Mouse (Mus musculus) embryonic facial prominence, embryonic 14.5 days (tissue): ENCODE measurements around the gene Drd4. TPM values are rescaled to one million over a fixed set of nuclear protein-coding genes. Genes with fewer than 3 reads are reported as not detected.

Experiments
- ATAC-seq: fragments of 200-750 bp; cut with Nextera tagmentation; 2 replicates; pipeline ENCODE4 v1.8.0; 2017; ENCODE audit warnings: low read depth, moderate number of reproducible peaks, moderate TSS enrichment
- DNase-seq: peaks from one replicate; pipeline ENCODE4 v3.0.0-alpha.2; 2015; ENCODE audit warnings: low spot score
- H3K27ac ChIP-seq: fragments of 300-500 bp; sonication (generic); replicated peaks from 2 replicates; pipeline ENCODE4 v1.5.1; 2014; ENCODE audit warnings: low read depth, mild to moderate bottlenecking, low read length, moderate library complexity
- H3K27me3 ChIP-seq: fragments of 300-500 bp; sonication (generic); replicated peaks from 2 replicates; pipeline ENCODE4 v1.6.1; 2014; ENCODE audit warnings: low read length; ENCODE audit not compliant: control insufficient read depth, insufficient read depth
- H3K36me3 ChIP-seq: fragments of 300-500 bp; sonication (generic); 2 replicates; pipeline ENCODE4 v1.6.1; 2014; ENCODE audit warnings: low read length, mixed read lengths; ENCODE audit not compliant: control insufficient read depth, insufficient read depth
- H3K4me1 ChIP-seq: fragments of 300-500 bp; sonication (generic); 2 replicates; pipeline ENCODE4 v1.6.1; 2014; ENCODE audit warnings: antibody characterized with exemption, low read length; ENCODE audit not compliant: control insufficient read depth, insufficient read depth
- H3K4me2 ChIP-seq: fragments of 300-500 bp; sonication (generic); 2 replicates; pipeline ENCODE4 v1.6.1; 2014; ENCODE audit warnings: low read depth, mild to moderate bottlenecking, low read length, moderate library complexity, mixed read lengths
- H3K4me3 ChIP-seq: fragments of 300-500 bp; sonication (generic); 2 replicates; pipeline ENCODE4 v1.5.1; 2014; ENCODE audit warnings: low read depth, mild to moderate bottlenecking, low read length
- H3K9ac ChIP-seq: fragments of 300-500 bp; sonication (generic); 2 replicates; pipeline ENCODE4 v1.6.1; 2014; ENCODE audit warnings: low read depth, mild to moderate bottlenecking, low read length, moderate library complexity, mixed read lengths
- H3K9me3 ChIP-seq: fragments of 300-500 bp; sonication (generic); 2 replicates; pipeline ENCODE4 v1.6.1; 2016; ENCODE audit warnings: low read length; ENCODE audit not compliant: control insufficient read depth
- WGBS: fragments of 180-500 bp; shearing (Covaris S2); extraction: QIAGEN DNeasy Blood & Tissue Kit; methylation state at CpG from one replicate; pipeline ENCODE4 v1.1.7; 2014; 5-methylcytosine and 5-hydroxymethylcytosine counted together
- polyA plus RNA-seq: library from polyadenylated mRNA; unstranded; fragments of >200 nt; fragmentation: Nextera tagmentation; extraction: Ambion mirVana; gene quantifications from 2 replicates; pipeline ENCODE4 v1.2.1, GENCODE M21; 2014

The Drd4 gene
- polyA plus RNA-seq, 1 experiment from 2014 or later = 0.81 TPM

DNA sequence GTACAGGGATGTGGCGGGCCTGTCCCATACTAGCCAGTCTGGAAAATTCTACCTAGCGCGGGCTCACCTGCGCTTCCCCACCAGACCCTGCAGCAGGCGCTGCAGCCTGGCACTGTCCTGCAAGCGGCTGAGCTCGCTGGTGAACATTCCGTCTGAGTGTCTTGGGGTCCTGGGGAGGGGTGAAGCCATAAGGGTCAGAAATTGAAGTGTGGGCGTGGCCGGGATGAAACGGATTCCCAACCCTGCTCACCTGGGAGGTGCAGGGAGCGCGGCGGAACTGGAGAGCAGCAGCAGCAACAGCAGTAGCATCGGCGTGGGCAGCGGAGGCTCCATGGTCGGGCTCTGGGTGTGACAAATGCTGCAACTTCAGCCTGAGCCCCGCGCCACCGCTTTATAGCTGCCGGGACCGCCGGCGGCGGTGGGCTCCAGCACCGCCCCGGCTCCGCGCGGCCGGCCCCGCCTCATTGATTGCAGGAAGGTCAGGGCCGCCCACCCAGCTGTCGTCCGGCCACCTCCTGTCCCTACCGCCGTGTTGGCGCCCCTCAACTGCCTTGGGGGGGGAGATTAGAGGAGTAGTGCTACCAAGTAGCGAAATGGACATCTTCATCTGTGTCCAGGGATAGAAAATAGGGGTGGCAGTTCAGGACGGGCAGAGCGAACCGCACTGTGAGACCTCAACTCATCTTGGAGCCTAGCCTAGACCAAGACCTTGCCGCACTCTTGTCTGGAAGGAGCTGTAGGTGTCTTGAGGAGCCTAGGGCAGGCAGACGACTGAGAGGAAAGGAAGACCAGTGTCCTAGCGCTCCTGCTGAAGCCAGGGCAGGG, 12.8 kb upstream of the Drd4 start, which contains the start of gene Sct:
TSS of gene Sct (minus strand) at position 368 of the 825 bp plus-strand sequence.
- no peak within 1 kb of the TSS for H3K27ac ChIP-seq
- peak; percentile 63 for DNase-seq
- peak; percentile 64 for ATAC-seq
- peak within 1 kb of the TSS; percentile 99 for H3K4me2 ChIP-seq
- no peaks in the 10 kb centered on the region for H3K36me3 ChIP-seq
- H3K4me1 ChIP-seq = peaks cover 7% of the 10 kb centered on the region; the same call in 1 of the 2 replicates
- 4% methylated on average over 36 of the region's 46 CpGs for WGBS
- no peaks in the 10 kb centered on the region for H3K9me3 ChIP-seq
- H3K9ac ChIP-seq = peak within 1 kb of the TSS; percentile 60
- H3K27me3 ChIP-seq = peaks cover 9% of the 10 kb centered on the region
- peak within 1 kb of the TSS; percentile 47 for H3K4me3 ChIP-seq

DNA sequence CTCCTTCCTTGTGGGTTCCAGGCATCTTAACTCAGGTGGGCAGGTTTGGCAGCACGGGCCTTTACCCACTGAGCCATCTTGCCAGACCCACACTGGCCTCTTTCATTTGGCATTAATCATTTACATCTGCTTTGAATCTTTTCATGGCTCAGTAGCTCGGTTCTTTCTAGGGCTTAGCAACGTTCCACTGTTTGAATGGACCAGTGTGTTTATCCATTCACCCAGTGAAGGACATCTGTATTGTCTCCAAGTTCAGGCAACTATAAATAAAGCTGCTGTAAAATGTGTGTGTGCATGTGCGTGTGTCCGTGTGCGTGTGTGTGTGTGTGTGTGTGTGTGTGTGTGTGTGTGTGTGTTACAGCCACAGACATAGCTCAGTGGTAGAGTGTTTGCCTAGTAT, 10.4 kb upstream of the Drd4 start:
- Histone ChIP-seq H3K27me3 (peaks cover 9% of the 10 kb centered on the region), H3K27ac (no peak overlapping the region), H3K9ac (no peak overlapping the region), H3K4me2 (no peak overlapping the region), H3K4me3 (no peak overlapping the region), H3K4me1 (peaks cover 7% of the 10 kb centered on the region; the same call in 1 of the 2 replicates), H3K36me3 (no peaks in the 10 kb centered on the region), H3K9me3 (no peaks in the 10 kb centered on the region)
- 59% methylated on average over 6 of the region's 6 CpGs for WGBS
- ATAC-seq = no peak
- DNase-seq = no peak

DNA sequence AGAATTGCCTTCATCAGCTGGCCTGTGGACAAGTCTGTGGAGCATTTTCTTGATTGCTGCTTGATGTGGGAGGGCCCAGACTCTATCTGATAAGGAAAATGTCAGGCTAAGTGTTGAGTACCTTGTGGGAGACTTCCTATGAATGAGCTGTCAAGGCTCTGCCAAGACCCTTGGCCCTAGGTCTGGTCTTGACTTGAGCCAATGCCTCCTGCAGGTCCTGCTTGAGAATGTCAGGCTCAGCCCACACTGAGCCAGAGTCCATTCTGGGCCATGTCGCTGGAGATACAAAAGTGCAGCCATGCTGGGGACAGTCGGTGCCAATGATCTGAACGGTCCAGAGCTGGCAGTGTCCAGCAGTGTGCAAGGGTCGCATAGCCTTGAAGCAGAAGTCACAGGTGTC, 9.1 kb upstream of the Drd4 start:
- no peak for DNase-seq
- Histone ChIP-seq H3K27ac (no peak overlapping the region), H3K4me2 (no peak overlapping the region), H3K9me3 (no peaks in the 10 kb centered on the region), H3K27me3 (peaks cover 9% of the 10 kb centered on the region), H3K36me3 (no peaks in the 10 kb centered on the region), H3K9ac (no peak overlapping the region), H3K4me1 (peaks cover 7% of the 10 kb centered on the region; the same call in 1 of the 2 replicates), H3K4me3 (no peak overlapping the region)
- ATAC-seq = no peak
- 80% methylated on average over 4 of the region's 4 CpGs for WGBS

DNA sequence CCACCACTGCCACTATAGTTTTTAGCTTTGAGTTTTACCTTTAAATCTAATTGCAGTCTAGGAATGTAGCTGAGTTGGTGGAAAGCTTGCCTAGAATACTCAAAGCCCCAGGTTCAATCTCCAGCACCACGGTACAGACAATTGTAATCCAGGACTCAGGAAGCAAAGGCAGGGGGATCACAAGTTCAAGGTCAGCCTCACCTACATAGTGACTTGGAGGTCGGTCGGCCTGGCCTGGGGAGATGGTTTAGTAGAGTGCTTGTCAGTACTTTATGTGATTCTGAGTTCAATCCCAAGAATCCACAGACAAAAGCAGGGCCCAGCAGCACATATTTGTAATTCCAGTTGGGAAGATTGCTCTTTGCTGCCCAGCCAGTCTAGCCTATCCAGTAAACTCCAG, 3.8 kb upstream of the Drd4 start:
- Histone ChIP-seq H3K4me2 (no peak overlapping the region), H3K9ac (no peak overlapping the region), H3K9me3 (no peaks in the 10 kb centered on the region), H3K4me1 (peaks cover 6% of the 10 kb centered on the region; the same call in 1 of the 2 replicates), H3K36me3 (no peaks in the 10 kb centered on the region), H3K4me3 (no peak overlapping the region), H3K27me3 (peaks cover 21% of the 10 kb centered on the region), H3K27ac (no peak overlapping the region)
- ATAC-seq (no peak), DNase-seq (no peak)
- WGBS = 86% methylated on average over 3 of the region's 3 CpGs

DNA sequence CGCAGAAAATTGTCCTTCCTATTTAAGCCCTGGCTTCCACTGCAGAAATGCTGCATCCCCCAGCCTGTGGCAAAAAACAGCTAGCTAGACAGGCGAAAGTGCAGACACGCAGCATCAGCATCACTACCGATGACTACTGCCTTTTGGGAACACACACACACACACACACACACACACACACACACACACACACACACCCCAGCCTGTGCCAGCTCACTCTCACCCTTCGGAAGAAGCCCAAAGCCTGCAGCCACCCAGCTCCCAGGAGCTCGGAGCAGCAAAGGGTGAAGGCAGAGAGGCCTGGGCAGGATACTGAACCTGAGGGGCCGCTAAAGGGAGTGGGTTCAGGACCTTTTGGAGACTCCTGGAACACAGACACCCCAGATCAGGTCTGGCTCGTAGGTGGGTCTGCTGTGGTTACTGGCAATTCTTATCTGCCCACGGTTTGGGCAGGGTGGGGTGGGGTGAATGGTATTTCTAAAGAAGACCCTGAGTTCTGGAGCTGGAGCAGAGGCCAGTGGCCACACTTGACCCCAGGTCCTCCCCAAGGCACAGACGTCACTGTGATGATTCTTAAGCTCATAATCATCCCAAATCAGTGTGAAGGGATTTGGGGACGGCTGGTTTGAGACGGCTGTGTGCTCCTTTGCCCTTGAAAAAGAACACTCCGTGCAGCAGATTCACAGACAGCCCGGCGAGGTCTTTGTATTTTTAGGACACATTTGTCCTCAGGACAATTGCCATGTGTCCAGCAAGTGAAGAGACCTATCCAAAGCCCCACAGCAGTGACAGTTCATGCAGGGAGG, 980 bp downstream of the Drd4 start:
- no peaks in the 10 kb centered on the region for H3K9me3 ChIP-seq
- H3K4me1 ChIP-seq = peaks cover 10% of the 10 kb centered on the region; the same call in 1 of the 2 replicates
- peak overlapping the region; percentile 95 for H3K4me2 ChIP-seq
- H3K27ac ChIP-seq = no peak overlapping the region
- H3K4me3 ChIP-seq = peak overlapping the region; percentile 53
- peak overlapping the region; percentile 61; the same call in 1 of the 2 replicates for H3K9ac ChIP-seq
- DNase-seq (no peak), ATAC-seq (no peak)
- H3K36me3 ChIP-seq = 0 out of 2 replicates have a peak, but pooled peaks cover 8% of the 10 kb centered on the region
- peaks cover 54% of the 10 kb centered on the region for H3K27me3 ChIP-seq
- WGBS = 38% methylated on average over 14 of the region's 15 CpGs

DNA sequence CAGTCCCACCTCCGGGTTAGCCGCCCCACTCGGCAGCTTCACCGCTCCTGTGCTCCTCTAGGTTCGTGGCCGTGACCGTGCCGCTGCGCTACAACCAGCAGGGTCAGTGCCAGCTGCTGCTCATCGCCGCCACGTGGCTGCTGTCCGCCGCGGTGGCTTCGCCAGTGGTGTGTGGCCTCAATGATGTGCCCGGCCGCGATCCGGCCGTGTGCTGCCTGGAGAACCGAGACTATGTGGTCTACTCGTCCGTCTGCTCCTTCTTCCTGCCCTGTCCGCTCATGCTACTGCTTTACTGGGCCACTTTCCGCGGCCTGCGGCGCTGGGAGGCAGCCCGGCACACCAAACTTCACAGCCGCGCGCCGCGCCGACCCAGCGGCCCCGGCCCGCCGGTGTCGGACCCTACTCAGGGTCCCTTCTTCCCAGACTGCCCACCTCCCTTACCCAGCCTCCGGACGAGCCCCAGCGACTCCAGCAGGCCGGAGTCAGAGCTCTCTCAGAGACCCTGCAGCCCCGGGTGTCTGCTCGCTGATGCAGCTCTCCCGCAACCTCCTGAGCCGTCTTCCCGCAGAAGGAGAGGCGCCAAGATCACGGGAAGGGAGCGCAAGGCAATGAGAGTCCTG, 2.2 kb downstream of the Drd4 start:
- no peak for ATAC-seq

DNA sequence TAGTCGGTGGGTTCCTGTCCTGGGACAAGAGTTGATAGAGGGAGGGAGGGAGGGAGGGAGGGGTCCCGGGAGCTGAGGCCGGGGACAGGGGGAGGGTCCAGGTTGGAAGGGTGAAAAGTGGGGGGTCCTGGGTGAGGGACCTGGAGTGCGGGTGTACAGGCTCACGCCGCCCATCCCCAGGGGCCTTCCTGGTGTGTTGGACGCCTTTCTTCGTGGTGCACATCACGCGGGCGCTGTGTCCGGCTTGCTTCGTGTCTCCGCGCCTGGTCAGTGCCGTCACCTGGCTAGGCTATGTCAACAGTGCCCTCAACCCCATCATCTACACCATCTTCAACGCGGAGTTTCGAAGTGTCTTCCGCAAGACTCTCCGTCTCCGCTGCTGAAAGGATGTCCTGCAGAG, 2.7 kb downstream of the Drd4 start:
- H3K9ac ChIP-seq = peak overlapping the region; percentile 62
- DNase-seq (no peak), ATAC-seq (no peak)
- H3K36me3 ChIP-seq = peaks cover 14% of the 10 kb centered on the region; the same call in 1 of the 2 replicates
- H3K27me3 ChIP-seq = peaks cover 54% of the 10 kb centered on the region
- H3K4me1 ChIP-seq = peaks cover 10% of the 10 kb centered on the region; the same call in 1 of the 2 replicates
- peak overlapping the region; percentile 37 for H3K4me3 ChIP-seq
- H3K4me2 ChIP-seq = peak overlapping the region; percentile 79
- H3K9me3 ChIP-seq = no peaks in the 10 kb centered on the region
- no peak overlapping the region for H3K27ac ChIP-seq
- 7% methylated on average over 16 of the region's 22 CpGs for WGBS

More for the DNA sequence above, 2.2 kb downstream of the Drd4 start:
- Histone ChIP-seq H3K4me1 (peaks cover 10% of the 10 kb centered on the region; the same call in 1 of the 2 replicates), H3K9ac (peak overlapping the region; percentile 62), H3K9me3 (no peaks in the 10 kb centered on the region), H3K4me2 (peak overlapping the region; percentile 79), H3K27ac (no peak overlapping the region), H3K27me3 (peaks cover 54% of the 10 kb centered on the region), H3K36me3 (0 out of 2 replicates have a peak, but pooled peaks cover 9% of the 10 kb centered on the region), H3K4me3 (peak overlapping the region; percentile 37)
- peak; percentile 26 for DNase-seq
- 2% methylated on average over 35 of the region's 53 CpGs for WGBS
